Mouse (Mus musculus) myocyte (in vitro differentiated cells): Measurements from ENCODE around the gene Gm13420. TPM values are rescaled to one million over a fixed set of nuclear protein-coding genes. Genes with fewer than 3 reads are reported as not detected.

ENCODE experiments used
- H3K27me3 ChIP-seq: one replicate; pipeline ENCODE4 v1.6.1; 2011; ENCODE audit not compliant: control insufficient read depth, insufficient read depth, insufficient read length
- H3K36me3 ChIP-seq: one replicate; pipeline ENCODE4 v1.6.1; 2011; ENCODE audit not compliant: control insufficient read depth, insufficient read depth
- H3K4me2 ChIP-seq: one replicate; pipeline ENCODE4 v1.6.1; 2011; ENCODE audit warnings: low read depth, control low read depth
- H3K4me3 ChIP-seq: one replicate; pipeline ENCODE4 v1.5.1; 2011; ENCODE audit warnings: mild to moderate bottlenecking, control low read depth, moderate library complexity
- H3K79me2 ChIP-seq: one replicate; pipeline ENCODE4 v1.6.1; 2011; ENCODE audit not compliant: control insufficient read depth, insufficient read depth
- H3ac ChIP-seq: one replicate; pipeline ENCODE4 v1.6.1; 2011; ENCODE audit not compliant: control insufficient read depth, insufficient read length
- CEBPB ChIP-seq: IDR thresholded peaks from 2 replicates; pipeline ENCODE4 v1.6.1; 2011; ENCODE audit warnings: mild to moderate bottlenecking, moderate library complexity; ENCODE audit not compliant: poor library complexity, insufficient read depth, severe bottlenecking
- E2F4 ChIP-seq: IDR thresholded peaks from one replicate; pipeline ENCODE4 v1.6.1; 2011; ENCODE audit warnings: mild to moderate bottlenecking, control low read depth, moderate library complexity; ENCODE audit not compliant: insufficient read depth
- MAX ChIP-seq: IDR thresholded peaks from one replicate; pipeline ENCODE4 v1.6.1; 2011; ENCODE audit warnings: low read depth, mild to moderate bottlenecking, control low read depth
- MYOD1 ChIP-seq, 3 experiments: IDR thresholded peaks; one replicate each; pipeline ENCODE4 v1.6.1; 2011; ENCODE audit warnings: control low read depth in 2 of 3, low read depth in 2 of 3, mild to moderate bottlenecking in 2 of 3, moderate library complexity in 1 of 3; ENCODE audit not compliant: insufficient read length in 2 of 3, control insufficient read depth in 1 of 3
- MYOG ChIP-seq, 3 experiments: IDR thresholded peaks; one replicate each; pipeline ENCODE4 v1.6.1; 2011; ENCODE audit warnings: control low read depth in 2 of 3, low read depth in 2 of 3, mild to moderate bottlenecking in 2 of 3; ENCODE audit not compliant: insufficient read length in 2 of 3, control insufficient read depth in 1 of 3, insufficient read depth in 1 of 3
- POLR2A ChIP-seq: IDR thresholded peaks from one replicate; pipeline ENCODE4 v1.6.1; 2011; ENCODE audit warnings: low read depth, mild to moderate bottlenecking, control low read depth, moderate library complexity; ENCODE audit not compliant: insufficient read length
- POLR2AphosphoS2 ChIP-seq: IDR thresholded peaks from one replicate; pipeline ENCODE4 v1.6.1; 2011; ENCODE audit warnings: low read depth, control low read depth; ENCODE audit not compliant: insufficient read length
- REST ChIP-seq: IDR thresholded peaks from one replicate; pipeline ENCODE4 v1.6.1; 2011; ENCODE audit warnings: mild to moderate bottlenecking, control low read depth, moderate library complexity; ENCODE audit not compliant: insufficient read depth, insufficient read length
- SRF ChIP-seq: IDR thresholded peaks from one replicate; pipeline ENCODE4 v1.6.1; 2011; ENCODE audit warnings: low read depth; ENCODE audit not compliant: control insufficient read depth, insufficient read length
- TCF12 ChIP-seq: IDR thresholded peaks from one replicate; pipeline ENCODE4 v1.6.1; 2011; ENCODE audit warnings: mild to moderate bottlenecking, control low read depth; ENCODE audit not compliant: poor library complexity, insufficient read depth, severe bottlenecking
- TCF3 ChIP-seq: IDR thresholded peaks from one replicate; pipeline ENCODE4 v1.6.1; 2011; ENCODE audit warnings: low read depth, control low read depth; ENCODE audit not compliant: insufficient read length
- USF1 ChIP-seq: IDR thresholded peaks from one replicate; pipeline ENCODE4 v1.6.1; 2011; ENCODE audit warnings: low read depth, mild to moderate bottlenecking, control low read depth, moderate library complexity
- polyA plus RNA-seq: library from polyadenylated mRNA; unstranded; fragments of >200 nt; fragmentation: generic; extraction: Trizol; gene quantifications from one replicate; pipeline ENCODE4 v1.2.1, GENCODE M21; 2012; ENCODE audit warnings: missing spikeins

The Gm13420 gene
- polyA plus RNA-seq, 1 experiment, result not detected

DNA sequence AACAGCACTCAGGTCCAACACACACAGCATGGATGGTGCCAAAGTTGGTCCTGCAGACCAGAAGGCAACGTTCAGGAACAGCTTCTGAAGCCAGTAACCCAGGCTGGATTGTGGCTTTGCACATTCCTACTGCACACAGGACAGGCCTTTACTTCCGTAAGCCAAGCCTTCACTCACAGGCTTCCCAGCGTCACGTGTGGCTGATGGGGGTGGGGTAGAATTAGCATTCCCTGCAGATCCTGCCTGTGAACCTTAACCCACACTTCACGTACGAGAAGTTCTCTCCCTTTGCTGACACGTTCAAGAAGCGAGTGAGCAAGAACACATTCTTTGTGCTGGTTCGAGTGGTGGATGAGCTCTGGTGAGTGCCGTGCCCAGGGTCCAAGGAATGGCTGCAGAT lies 18.9 kb downstream of the Gm13420 start:
- no peak for TF ChIP-seq USF1
- TF ChIP-seq SRF, result no peak
- TF ChIP-seq TCF12, result no peak
- TF ChIP-seq REST, result no peak
- TF ChIP-seq POLR2AphosphoS2, result no peak
- no peak for TF ChIP-seq MYOG (IDR thresholded peaks at IDR 0.05; ENCODE audit: control insufficient read depth in 1 of 3, insufficient read depth in 1 of 3, insufficient read length in 2 of 3, low read depth in 2 of 3)
- TF ChIP-seq MYOD1 (IDR thresholded peaks at IDR 0.05; ENCODE audit: control insufficient read depth in 1 of 3, insufficient read length in 2 of 3, low read depth in 2 of 3), result no peak
- no peak for TF ChIP-seq POLR2A
- no peak for TF ChIP-seq TCF3
- no peak for TF ChIP-seq CEBPB
- no peak for TF ChIP-seq E2F4
- TF ChIP-seq MAX, result no peak
- Histone ChIP-seq H3ac (no peak overlapping the region), H3K4me2 (no peak overlapping the region), H3K36me3 (peaks cover 17% of the 10 kb centered on the region), H3K4me3 (no peak overlapping the region), H3K27me3 (no peaks in the 10 kb centered on the region), H3K79me2 (no peaks in the 10 kb centered on the region)

DNA sequence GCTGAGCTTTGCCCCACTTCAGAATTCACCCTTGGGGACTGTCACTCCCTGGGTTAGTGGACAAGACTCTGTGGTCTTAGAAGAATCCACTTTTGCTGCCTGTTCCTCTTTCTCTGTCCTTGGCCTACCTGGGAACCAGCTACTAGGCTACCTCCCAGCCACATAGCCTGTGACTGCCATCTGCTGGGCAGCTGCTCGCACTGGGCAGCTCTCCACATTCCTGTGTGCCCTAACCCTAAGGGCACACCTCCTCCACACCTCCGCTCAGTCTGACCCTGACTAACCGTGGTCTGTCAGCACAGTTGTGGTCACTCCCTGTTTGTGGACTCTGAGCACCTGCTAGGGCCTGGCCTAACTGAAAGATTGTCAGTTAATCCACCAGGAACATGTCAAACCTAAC lies 19.9 kb downstream of the Gm13420 start:
- Histone ChIP-seq H3K27me3 (no peaks in the 10 kb centered on the region), H3K4me3 (no peak overlapping the region), H3ac (no peak overlapping the region), H3K79me2 (no peaks in the 10 kb centered on the region), H3K36me3 (peaks cover 13% of the 10 kb centered on the region), H3K4me2 (no peak overlapping the region)
- TF ChIP-seq CEBPB, result no peak
- TF ChIP-seq SRF, result no peak
- no peak for TF ChIP-seq POLR2A
- peak; percentile 23 to 95 (median 90) for TF ChIP-seq MYOG (IDR thresholded peaks at IDR 0.05; ENCODE audit: control insufficient read depth in 1 of 3, insufficient read depth in 1 of 3, insufficient read length in 2 of 3, low read depth in 2 of 3)
- no peak for TF ChIP-seq E2F4
- TF ChIP-seq REST, result no peak
- peak; percentile 73 for TF ChIP-seq TCF12
- TF ChIP-seq POLR2AphosphoS2, result no peak
- no peak for TF ChIP-seq USF1
- peak in 2 of 3 experiments; percentile 75 to 94 for TF ChIP-seq MYOD1 (IDR thresholded peaks at IDR 0.05; ENCODE audit: control insufficient read depth in 1 of 3, insufficient read length in 2 of 3, low read depth in 2 of 3)
- TF ChIP-seq MAX, result no peak
- TF ChIP-seq TCF3, result peak; percentile 80

DNA sequence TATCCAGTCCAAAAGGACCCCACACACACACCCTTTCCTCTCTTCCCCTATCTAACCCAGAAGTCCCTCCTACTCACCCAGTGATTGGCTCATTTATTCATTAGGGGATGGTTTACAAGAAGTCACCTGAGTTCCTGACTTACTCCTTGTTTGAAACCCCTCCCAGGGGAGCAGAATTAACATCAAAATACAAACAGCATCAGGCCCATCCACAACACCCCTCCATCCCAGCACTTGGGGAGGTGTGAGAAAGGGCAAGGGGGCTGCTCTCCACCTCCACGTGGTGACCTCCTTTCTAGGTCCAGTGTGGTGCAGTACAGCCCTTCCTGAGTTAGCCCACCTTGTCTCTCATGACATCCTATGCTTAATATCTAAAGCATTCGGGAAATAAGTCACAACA lies 22.0 kb downstream of the Gm13420 start:
- H3K4me2 ChIP-seq, result no peak overlapping the region
- H3K4me3 ChIP-seq, result no peak overlapping the region
- H3K79me2 ChIP-seq, result no peaks in the 10 kb centered on the region
- TF ChIP-seq MYOD1 (IDR thresholded peaks at IDR 0.05; ENCODE audit: control insufficient read depth in 1 of 3, insufficient read length in 2 of 3, low read depth in 2 of 3), result no peak
- TF ChIP-seq CEBPB, result no peak
- no peak for TF ChIP-seq MAX
- no peak for TF ChIP-seq SRF
- TF ChIP-seq POLR2AphosphoS2, result no peak
- no peak for TF ChIP-seq TCF3
- TF ChIP-seq USF1, result no peak
- TF ChIP-seq REST, result no peak
- TF ChIP-seq TCF12, result no peak
- TF ChIP-seq POLR2A, result no peak
- H3K36me3 ChIP-seq, result peaks cover 20% of the 10 kb centered on the region
- H3ac ChIP-seq, result no peak overlapping the region
- no peaks in the 10 kb centered on the region for H3K27me3 ChIP-seq

DNA sequence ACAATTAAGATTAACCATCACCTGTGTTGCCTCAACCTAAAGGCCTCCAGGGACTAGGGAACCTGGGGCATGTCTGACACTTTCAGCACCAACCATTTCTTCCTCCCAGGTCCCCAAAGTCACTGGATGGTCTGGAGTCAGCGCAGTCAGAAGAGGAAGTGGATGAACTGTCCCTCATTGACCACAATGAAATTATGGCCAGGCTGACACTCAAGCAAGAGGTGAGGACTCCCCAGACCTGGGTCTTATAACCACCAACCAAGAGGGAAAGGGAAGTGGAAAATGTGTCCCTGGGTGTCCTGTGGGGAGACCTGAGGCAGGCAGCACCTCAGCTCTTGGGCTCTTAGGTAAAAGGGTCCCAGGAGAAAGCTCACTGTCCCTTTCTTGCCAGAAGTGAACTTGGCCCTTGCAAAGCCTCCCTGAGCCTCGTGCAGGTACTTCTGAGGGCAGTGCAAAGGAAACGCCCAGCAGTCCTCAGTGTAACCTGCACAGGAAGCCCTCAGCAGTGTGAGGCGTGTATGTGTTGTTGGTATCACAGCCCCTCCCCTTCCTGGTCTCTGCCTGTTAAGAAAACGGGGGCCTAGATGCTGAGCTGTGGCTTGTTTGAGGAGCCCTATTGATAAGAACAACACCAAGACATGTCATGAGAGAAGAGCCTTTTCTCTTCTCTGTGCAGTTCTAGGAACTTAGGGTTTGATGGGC lies 26.7 kb downstream of the Gm13420 start:
- H3K36me3 ChIP-seq, result peaks cover 15% of the 10 kb centered on the region
- H3K27me3 ChIP-seq, result no peaks in the 10 kb centered on the region
- no peak overlapping the region for H3ac ChIP-seq
- no peak overlapping the region for H3K4me2 ChIP-seq
- TF ChIP-seq POLR2A (no peak), CEBPB (no peak), MAX (no peak)
- H3K4me3 ChIP-seq, result no peak overlapping the region
- no peaks in the 10 kb centered on the region for H3K79me2 ChIP-seq

DNA sequence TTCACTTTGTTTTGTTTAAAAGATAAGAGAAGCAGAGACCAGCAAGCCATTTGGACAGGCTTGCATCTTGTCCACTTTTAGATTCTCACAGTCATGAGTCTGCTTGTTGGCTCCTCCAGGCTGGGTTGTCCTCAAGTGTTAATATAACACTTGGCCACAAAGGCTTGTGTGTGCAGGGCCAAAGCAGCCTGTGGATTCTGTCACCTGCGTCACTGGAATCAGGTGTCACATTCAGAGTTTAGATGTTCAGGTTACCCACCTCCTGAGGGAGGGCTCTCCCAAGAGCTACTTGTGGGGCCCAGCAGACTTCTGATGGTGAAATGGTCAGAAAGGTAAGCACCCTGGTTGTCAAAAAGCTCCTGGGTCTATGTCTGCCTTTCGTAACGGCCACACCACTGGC lies 28.4 kb downstream of the Gm13420 start:
- TF ChIP-seq POLR2AphosphoS2 (no peak), SRF (no peak), MAX (no peak), MYOG (IDR thresholded peaks at IDR 0.05; ENCODE audit: control insufficient read depth in 1 of 3, insufficient read depth in 1 of 3, insufficient read length in 2 of 3, low read depth in 2 of 3) (no peak), TCF3 (no peak), CEBPB (no peak), USF1 (no peak), MYOD1 (IDR thresholded peaks at IDR 0.05; ENCODE audit: control insufficient read depth in 1 of 3, insufficient read length in 2 of 3, low read depth in 2 of 3) (no peak), REST (no peak), TCF12 (no peak)
- H3K4me3 ChIP-seq, result no peak overlapping the region

More for the DNA sequence above, 28.4 kb downstream of the Gm13420 start:
- Histone ChIP-seq H3K79me2 (no peaks in the 10 kb centered on the region), H3K4me2 (no peak overlapping the region), H3K36me3 (peaks cover 15% of the 10 kb centered on the region), H3K27me3 (no peaks in the 10 kb centered on the region), H3ac (no peak overlapping the region)
